Mouse (Mus musculus) heart, adult 2 months (tissue): ENCODE data around the gene Cap1.

Experiments
- CTCF ChIP-seq: fragments of 200-600 bp; IDR thresholded peaks from 2 replicates; pipeline ENCODE4 v1.8.1; 2022; ENCODE audit warnings: antibody characterized with exemption, mild to moderate bottlenecking, moderate library complexity
- EP300 ChIP-seq: fragments of 200-500 bp; IDR thresholded peaks from 2 replicates; pipeline ENCODE4 v1.6.1; 2011; ENCODE audit warnings: low read depth, low read length, control low read depth; ENCODE audit not compliant: insufficient read depth
- POLR2A ChIP-seq: fragments of 200-500 bp; IDR thresholded peaks from 2 replicates; pipeline ENCODE4 v1.6.1; 2011; ENCODE audit warnings: mild to moderate bottlenecking, low read depth, low read length, control low read depth; ENCODE audit not compliant: insufficient read depth

DNA sequence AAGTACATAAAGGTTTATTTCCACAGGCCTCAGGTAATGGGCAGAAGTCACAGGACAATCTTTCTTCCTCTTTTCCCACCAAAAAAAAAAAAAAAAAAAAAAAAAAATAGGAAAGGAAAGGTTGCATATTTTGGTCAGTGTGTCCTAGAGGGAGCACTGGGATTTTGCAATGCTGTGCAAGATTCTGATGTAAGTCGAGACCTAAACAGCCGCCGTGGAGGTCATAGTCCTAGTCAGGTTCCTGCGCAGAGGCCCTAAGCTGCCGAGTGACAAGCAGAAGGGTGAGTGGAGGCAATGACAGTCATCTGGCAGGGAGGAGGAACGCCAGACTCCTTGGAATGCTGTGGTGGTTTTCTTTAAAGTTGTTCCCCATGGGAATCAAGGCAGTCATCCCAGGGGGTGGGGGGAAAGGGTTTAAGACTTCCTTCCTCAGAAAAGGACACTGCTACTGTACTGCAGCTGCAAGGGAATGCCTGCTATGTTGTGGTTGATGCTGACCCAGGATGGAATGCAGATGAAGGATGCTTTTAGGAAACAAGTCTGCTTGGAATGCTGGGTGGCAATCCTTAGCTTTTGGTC is 26.7 kb downstream of the Cap1 start:
- TF ChIP-seq POLR2A (no peak), CTCF (no peak), EP300 (no peak)
